Mouse (Mus musculus) megakaryocyte progenitor cell, adult 5-6 weeks (primary cell): ENCODE measurements around the gene Gm12830. TPM values are rescaled to one million over a fixed set of nuclear protein-coding genes. Genes with fewer than 3 reads are reported as not detected.

Experiments
- total RNA-seq, 2 experiments: library from RNA; stranded (forward) in 1 of 2; stranded (reverse) in 1 of 2; fragments of 157-497, 149-512 nt in 1 of 2; fragments of 200-1000 nt in 1 of 2; gene quantifications; 2 replicates each; pipeline versions ENCODE4 v1.2.3 to v1.2.4; 2015 to 2017

The Gm12830 gene
- total RNA-seq, 2 experiments from 2014 or later, result not detected

Other genes starting within 250 kb of the Gm12830 start
- 0.12 and 0.29 TPM in 2 replicates for gene Foxd2, start 87.2 kb downstream of the Gm12830 start, total RNA-seq (2015)
- gene Foxd2, start 87.2 kb downstream of the Gm12830 start, total RNA-seq (2017), result 0.27 TPM in 1 of 2 replicates, not detected in the other
- gene Foxe3, start 104.3 kb downstream of the Gm12830 start, total RNA-seq (2015), result not detected in 2 replicates
- gene Foxe3, start 104.3 kb downstream of the Gm12830 start, total RNA-seq (2017), result not detected in 2 replicates
- 76.3 and 76.4 TPM in 2 replicates for gene Cmpk1, start 165.5 kb downstream of the Gm12830 start, total RNA-seq (2015)
- 145 and 167 TPM in 2 replicates for gene Cmpk1, start 165.5 kb downstream of the Gm12830 start, total RNA-seq (2017)
- 38.4 and 42.3 TPM in 2 replicates for gene Stil, start 178.4 kb downstream of the Gm12830 start, total RNA-seq (2015)
- gene Stil, start 178.4 kb downstream of the Gm12830 start, total RNA-seq (2017), result 13.2 and 13.6 TPM in 2 replicates
- 17.3 and 22.6 TPM in 2 replicates for gene Tal1, start 234.7 kb downstream of the Gm12830 start, total RNA-seq (2015)
- gene Tal1, start 234.7 kb downstream of the Gm12830 start, total RNA-seq (2017), result 9.2 and 16.3 TPM in 2 replicates